Mouse (Mus musculus) neural tube, embryonic 15.5 days (tissue): ENCODE measurements at regions not wholly inside any gene's neighbourhood (a gene's known extent, or its start where the extent isn't known, plus 50 kb on each side); places are given as distances from the start of the nearest gene placed in this dataset.
"Not testable (repeated sequence)": the region's sequence is repeated elsewhere in the genome, so short reads cannot be mapped to it uniquely, and the experiment has no call there.

Source experiments
- ATAC-seq: fragments of 200-750 bp; cut with Nextera tagmentation; 2 replicates; pipeline ENCODE4 v1.8.0; 2017; ENCODE audit warnings: mild to moderate bottlenecking, moderate TSS enrichment, moderate library complexity; ENCODE audit not compliant: low FRiP score
- H3K27ac ChIP-seq: fragments of 300-500 bp; sonication (generic); replicated peaks from 2 replicates; pipeline ENCODE4 v1.5.1; 2015; ENCODE audit warnings: mild to moderate bottlenecking, inconsistent platforms
- H3K27me3 ChIP-seq: fragments of 300-500 bp; sonication (generic); replicated peaks from 2 replicates; pipeline ENCODE4 v1.6.1; 2015; ENCODE audit warnings: inconsistent platforms
- H3K36me3 ChIP-seq: fragments of 300-500 bp; sonication (generic); 2 replicates; pipeline ENCODE4 v1.6.1; 2015; ENCODE audit warnings: inconsistent platforms
- H3K4me1 ChIP-seq: fragments of 300-500 bp; sonication (generic); 2 replicates; pipeline ENCODE4 v1.6.1; 2015; ENCODE audit warnings: inconsistent platforms
- H3K4me2 ChIP-seq: fragments of 300-500 bp; sonication (generic); 2 replicates; pipeline ENCODE4 v1.6.1; 2015; ENCODE audit warnings: inconsistent platforms, mild to moderate bottlenecking, moderate library complexity
- H3K4me3 ChIP-seq: fragments of 300-500 bp; sonication (generic); replicated peaks from 2 replicates; pipeline ENCODE4 v1.5.1; 2015; ENCODE audit warnings: mild to moderate bottlenecking, inconsistent platforms
- H3K9ac ChIP-seq: fragments of 300-500 bp; sonication (generic); replicated peaks from 2 replicates; pipeline ENCODE4 v1.6.1; 2015; ENCODE audit warnings: mild to moderate bottlenecking, inconsistent platforms
- H3K9me3 ChIP-seq: fragments of 300-500 bp; sonication (generic); replicated peaks from 2 replicates; pipeline ENCODE4 v1.6.1; 2016; ENCODE audit warnings: inconsistent platforms
- WGBS: fragments of 180-500 bp; shearing (Covaris S2); methylation state at CpG from one replicate; pipeline ENCODE4 v1.1.7; 2015; ENCODE audit warnings: mixed read lengths; 5-methylcytosine and 5-hydroxymethylcytosine counted together

DNA sequence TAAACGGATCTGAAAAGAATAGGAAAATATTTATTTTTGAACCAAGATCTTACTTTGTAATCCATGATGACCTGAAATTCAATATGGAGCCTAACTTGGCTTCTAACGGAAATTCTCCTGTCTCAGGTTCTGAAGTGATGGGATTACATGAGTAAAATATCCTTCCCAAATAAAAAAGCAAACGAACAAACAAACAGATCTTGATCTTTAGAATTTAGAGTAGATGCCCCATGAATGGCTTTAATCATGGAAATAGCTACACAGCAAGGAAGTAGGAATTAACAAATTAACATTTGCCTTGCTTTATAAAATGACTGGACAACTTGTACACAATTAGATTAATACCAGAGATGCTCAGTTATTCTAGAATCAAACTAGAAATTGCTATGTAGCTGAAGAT, 243.8 kb downstream of the Mef2c start:
- no peak overlapping the region for H3K4me2 ChIP-seq
- H3K4me3 ChIP-seq, result no peak overlapping the region
- peak overlapping the region; percentile 71 for H3K27ac ChIP-seq
- no peak for ATAC-seq
- H3K27me3 ChIP-seq, result no peaks in the 10 kb centered on the region
- H3K36me3 ChIP-seq, result no peaks in the 10 kb centered on the region
- H3K9me3 ChIP-seq, result no peaks in the 10 kb centered on the region
- no peak overlapping the region for H3K9ac ChIP-seq
- 78% methylated on average over 3 of the region's 3 CpGs for WGBS
- H3K4me1 ChIP-seq, result peaks cover 22% of the 10 kb centered on the region; the same call in 1 of the 2 replicates

DNA sequence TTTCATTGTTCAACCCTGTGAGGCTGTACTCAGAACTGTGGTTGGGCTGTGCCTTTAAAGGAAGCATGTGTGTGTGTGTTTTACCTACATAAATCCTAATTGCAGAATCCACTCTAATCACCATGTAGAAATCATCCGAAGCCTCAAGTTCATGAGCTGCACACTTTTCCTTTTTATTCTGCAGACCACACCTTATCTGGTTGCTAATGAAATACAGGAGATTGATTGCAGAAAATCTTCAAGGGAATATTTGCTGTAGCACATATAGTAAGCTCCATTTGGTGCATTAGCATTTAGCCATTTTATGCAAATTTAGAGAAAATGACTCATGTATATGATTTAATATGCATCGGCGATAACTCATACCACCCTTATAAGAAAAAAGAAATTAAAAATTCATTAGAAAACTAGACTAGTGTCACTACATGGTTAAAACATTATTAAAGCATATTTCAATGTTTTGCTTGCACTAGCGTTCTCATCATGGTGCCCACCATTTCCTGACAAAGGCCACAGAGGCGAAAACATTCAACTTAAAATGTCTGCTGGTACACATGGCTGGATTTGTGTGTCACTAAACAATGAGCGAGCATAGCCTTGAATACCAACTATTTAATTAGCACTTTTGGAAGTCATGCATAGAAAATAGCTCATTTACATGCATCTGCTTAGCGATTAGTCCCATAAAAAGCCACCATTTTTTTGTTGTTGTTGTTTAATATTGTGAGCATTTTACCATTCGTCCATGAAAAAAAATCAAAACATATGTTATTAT, 245.7 kb downstream of the Mef2c start:
- H3K9me3 ChIP-seq, result no peaks in the 10 kb centered on the region
- H3K27ac ChIP-seq, result peak overlapping the region; percentile 82
- H3K36me3 ChIP-seq, result no peaks in the 10 kb centered on the region
- no peak overlapping the region for H3K4me3 ChIP-seq
- no peak overlapping the region; the same call in 1 of the 2 replicates for H3K9ac ChIP-seq
- H3K4me2 ChIP-seq, result peak overlapping the region; percentile 9
- 22% methylated on average over 8 of the region's 8 CpGs for WGBS
- ATAC-seq, result peak; percentile 12; the same call in 1 of the 2 replicates
- peaks cover 17% of the 10 kb centered on the region; the same call in 1 of the 2 replicates for H3K4me1 ChIP-seq
- no peaks in the 10 kb centered on the region for H3K27me3 ChIP-seq

DNA sequence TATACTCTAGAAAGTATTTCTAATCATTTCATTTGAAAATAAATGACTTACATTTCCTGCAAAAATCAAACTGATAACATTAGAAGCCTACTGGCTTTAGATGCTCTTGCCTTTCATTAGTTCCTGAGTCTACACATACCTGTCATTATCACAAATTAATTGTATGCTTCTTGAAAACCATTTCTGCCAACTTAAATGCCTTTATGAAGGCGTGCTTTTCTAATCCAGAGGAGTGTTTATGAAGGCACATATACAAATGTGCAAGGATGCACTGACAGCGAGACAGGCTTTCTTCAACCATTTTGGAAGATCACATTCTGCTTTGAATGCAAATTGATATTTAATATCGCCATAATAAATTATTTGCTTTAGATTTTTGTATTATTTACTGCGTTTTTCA, 246.6 kb downstream of the Mef2c start:
- H3K36me3 ChIP-seq, result no peaks in the 10 kb centered on the region
- no peak overlapping the region for H3K4me2 ChIP-seq
- peaks cover 8% of the 10 kb centered on the region; the same call in 1 of the 2 replicates for H3K4me1 ChIP-seq
- no peak overlapping the region for H3K9ac ChIP-seq
- no peak overlapping the region for H3K4me3 ChIP-seq
- H3K9me3 ChIP-seq, result no peaks in the 10 kb centered on the region
- H3K27me3 ChIP-seq, result no peaks in the 10 kb centered on the region
- WGBS, result 39% methylated on average over 4 of the region's 4 CpGs
- peak overlapping the region; percentile 74 for H3K27ac ChIP-seq
- no peak for ATAC-seq

GRCm38 (mm10) chr13:83760387-83761170, 256.7 kb downstream of the Mef2c start:
- Histone ChIP-seq H3K9ac (no peak overlapping the region), H3K27me3 (no peaks in the 10 kb centered on the region), H3K4me3 (no peak overlapping the region), H3K36me3 (no peaks in the 10 kb centered on the region), H3K4me2 (no peak overlapping the region), H3K9me3 (no peaks in the 10 kb centered on the region), H3K27ac (peak overlapping the region; percentile 19; the same call in 1 of the 2 replicates), H3K4me1 (peaks cover 7% of the 10 kb centered on the region; the same call in 1 of the 2 replicates)
- peak; percentile 42; the same call in 1 of the 2 replicates for ATAC-seq
- 53% methylated on average over 14 of the region's 14 CpGs for WGBS

GRCm38 (mm10) chr13:83762484-83762883, 258.6 kb downstream of the Mef2c start:
- no peak for ATAC-seq
- Histone ChIP-seq H3K4me3 (no peak overlapping the region), H3K9ac (no peak overlapping the region), H3K4me1 (peaks cover 7% of the 10 kb centered on the region; the same call in 1 of the 2 replicates), H3K9me3 (no peaks in the 10 kb centered on the region), H3K27me3 (no peaks in the 10 kb centered on the region), H3K36me3 (no peaks in the 10 kb centered on the region), H3K27ac (no peak overlapping the region), H3K4me2 (no peak overlapping the region)
- WGBS, result 79% methylated on average over 1 of the region's 1 CpGs

DNA sequence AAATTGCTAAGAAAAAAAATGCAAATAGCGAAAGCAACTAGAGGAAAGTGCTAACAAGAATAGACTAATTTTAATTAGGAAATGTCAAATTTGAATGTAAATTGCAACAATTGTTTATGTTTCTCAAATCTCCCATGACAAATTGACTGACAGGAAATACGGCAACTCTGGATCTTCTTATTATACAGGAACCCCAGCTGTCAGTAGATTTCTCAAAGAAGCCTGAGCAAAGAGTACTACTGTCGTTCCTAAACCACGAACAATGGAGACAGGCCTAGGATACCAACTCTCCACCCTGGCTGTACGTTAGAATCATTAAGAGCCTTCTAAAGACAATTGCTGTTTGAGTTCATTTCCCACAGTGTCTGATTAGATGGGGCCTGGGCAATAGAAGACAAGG, 259.5 kb downstream of the Mef2c start:
- not testable (repeated sequence) for H3K9me3 ChIP-seq, H3K27ac ChIP-seq, H3K36me3 ChIP-seq, ATAC-seq, H3K4me3 ChIP-seq, H3K9ac ChIP-seq, H3K4me1 ChIP-seq, H3K27me3 ChIP-seq, H3K4me2 ChIP-seq
- WGBS, result 46% methylated on average over 5 of the region's 5 CpGs

GRCm38 (mm10) chr13:83785643-83786042, 281.8 kb downstream of the Mef2c start:
- no peak for ATAC-seq
- H3K27me3 ChIP-seq, result no peaks in the 10 kb centered on the region
- H3K36me3 ChIP-seq, result no peaks in the 10 kb centered on the region
- no peaks in the 10 kb centered on the region for H3K9me3 ChIP-seq
- no peak overlapping the region for H3K9ac ChIP-seq
- no peaks in the 10 kb centered on the region for H3K4me1 ChIP-seq
- no peak overlapping the region for H3K4me2 ChIP-seq
- no peak overlapping the region for H3K4me3 ChIP-seq
- no peak overlapping the region for H3K27ac ChIP-seq

- no peak for ATAC-seq
- Histone ChIP-seq H3K27ac (no peak overlapping the region), H3K27me3 (no peaks in the 10 kb centered on the region), H3K4me3 (no peak overlapping the region), H3K9ac (no peak overlapping the region), H3K4me1 (no peaks in the 10 kb centered on the region), H3K9me3 (no peaks in the 10 kb centered on the region; the same call in 1 of the 2 replicates), H3K36me3 (peaks cover 2% of the 10 kb centered on the region; the same call in 1 of the 2 replicates), H3K4me2 (no peak overlapping the region)
- WGBS, result 91% methylated on average over 1 of the region's 1 CpGs
Observed at GRCm38 (mm10) chr13:83809535-83809934, 305.7 kb downstream of the Mef2c start.

DNA sequence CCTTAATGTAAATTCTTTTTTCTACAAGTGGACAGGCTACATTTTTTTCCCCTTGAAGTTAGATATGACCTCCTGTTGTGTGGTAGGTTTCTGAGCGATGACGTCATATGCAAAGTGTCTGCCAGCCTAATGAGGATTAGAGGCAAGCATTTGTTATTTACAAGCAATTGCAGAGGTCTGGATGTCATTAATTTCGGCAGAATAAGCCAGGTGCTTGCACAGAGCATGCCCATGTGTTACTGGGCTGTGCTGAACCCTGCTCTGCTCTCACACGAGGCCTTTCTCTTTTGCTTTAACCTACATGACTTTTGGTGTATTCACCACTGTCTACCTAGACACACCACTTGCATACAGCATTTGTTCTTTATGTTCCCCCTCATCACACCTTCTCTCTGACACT, 316.5 kb downstream of the Mef2c start:
- no peaks in the 10 kb centered on the region for H3K36me3 ChIP-seq
- no peaks in the 10 kb centered on the region for H3K27me3 ChIP-seq
- H3K27ac ChIP-seq, result peak overlapping the region; percentile 42; the same call in 1 of the 2 replicates
- no peak overlapping the region for H3K4me2 ChIP-seq
- WGBS, result 30% methylated on average over 4 of the region's 4 CpGs
- H3K9ac ChIP-seq, result no peak overlapping the region
- peaks cover 11% of the 10 kb centered on the region; the same call in 1 of the 2 replicates for H3K4me1 ChIP-seq
- no peaks in the 10 kb centered on the region for H3K9me3 ChIP-seq
- no peak overlapping the region for H3K4me3 ChIP-seq
- peak; percentile 66; the same call in 1 of the 2 replicates for ATAC-seq

GRCm38 (mm10) chr13:83820721-83821120, 316.9 kb downstream of the Mef2c start:
- WGBS, result 45% methylated on average over 3 of the region's 3 CpGs
- no peaks in the 10 kb centered on the region for H3K36me3 ChIP-seq
- H3K4me1 ChIP-seq, result peaks cover 11% of the 10 kb centered on the region; the same call in 1 of the 2 replicates
- no peak for ATAC-seq
- no peak overlapping the region for H3K4me2 ChIP-seq
- H3K27ac ChIP-seq, result no peak overlapping the region
- no peaks in the 10 kb centered on the region for H3K9me3 ChIP-seq
- no peak overlapping the region for H3K9ac ChIP-seq
- no peaks in the 10 kb centered on the region for H3K27me3 ChIP-seq
- H3K4me3 ChIP-seq, result no peak overlapping the region

DNA sequence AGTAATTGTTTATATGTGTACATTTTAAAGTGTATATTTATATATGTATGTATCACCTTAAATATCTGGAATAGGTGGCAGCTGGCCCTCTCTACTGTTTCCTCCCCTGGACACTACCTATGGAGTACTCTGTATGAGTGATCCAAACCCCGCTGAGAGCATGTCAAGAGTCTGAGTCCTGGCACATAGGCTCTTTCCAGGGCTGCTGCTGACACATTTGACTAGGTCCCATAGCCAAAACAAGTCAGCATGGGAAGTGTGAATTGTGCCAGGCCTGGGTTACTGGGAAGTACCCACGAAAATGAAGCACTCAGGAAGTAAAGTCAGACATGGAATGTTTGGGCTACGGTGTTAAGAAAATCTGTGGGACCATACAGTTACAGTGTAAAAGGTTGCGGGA, 321.1 kb downstream of the Mef2c start:
- Histone ChIP-seq H3K9ac (no peak overlapping the region), H3K4me1 (peaks cover 11% of the 10 kb centered on the region; the same call in 1 of the 2 replicates), H3K4me3 (no peak overlapping the region), H3K27me3 (no peaks in the 10 kb centered on the region), H3K36me3 (no peaks in the 10 kb centered on the region), H3K4me2 (no peak overlapping the region), H3K27ac (no peak overlapping the region), H3K9me3 (no peaks in the 10 kb centered on the region)
- no peak for ATAC-seq
- WGBS, result 92% methylated on average over 4 of the region's 4 CpGs
